Mouse (Mus musculus) E14TG2a.4 (cell line): ENCODE measurements around the gene Psmd4.

Experiments used
- CTCF ChIP-seq: conservative IDR thresholded peaks from 2 replicates; pipeline ENCODE4 v1.5.1; 2014; ENCODE audit warnings: low read length
- NANOG ChIP-seq: IDR thresholded peaks from 2 replicates; pipeline ENCODE4 v1.6.1; 2014; ENCODE audit warnings: borderline replicate concordance, low read length, mixed read lengths
- POU5F1 ChIP-seq: IDR thresholded peaks from 2 replicates; pipeline ENCODE4 v1.6.1; 2014; ENCODE audit warnings: low read length, borderline replicate concordance

DNA sequence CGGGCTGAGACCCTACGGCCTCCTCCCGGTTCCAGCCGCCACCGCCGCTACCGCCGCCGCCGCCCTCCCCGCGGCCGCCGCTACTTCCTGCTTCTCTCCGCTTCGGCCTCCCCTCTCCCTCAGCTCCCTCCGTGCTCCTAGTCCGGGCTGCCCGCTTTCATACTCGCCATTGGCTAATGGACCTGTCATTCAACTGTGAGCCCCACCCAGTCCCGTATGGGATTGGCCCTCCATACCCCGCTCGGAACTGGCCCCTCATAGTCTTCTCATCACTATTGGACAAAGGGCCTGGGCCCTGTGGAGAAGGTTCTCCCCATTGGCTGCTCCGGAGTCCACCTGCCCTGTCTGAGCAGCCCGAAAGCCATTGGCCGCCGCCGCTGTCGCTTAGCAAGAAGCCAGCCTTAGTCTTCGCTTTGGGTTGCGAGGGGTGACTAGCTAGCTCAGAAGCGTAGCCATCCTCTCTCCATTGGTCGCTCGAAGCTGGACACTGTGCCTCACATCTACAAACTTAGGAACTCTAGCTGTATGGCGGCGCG lies 27.0 kb downstream of the Psmd4 start, which contains the start of gene Zfp687:
- TF ChIP-seq CTCF (no peak), POU5F1 (no peak), NANOG (no peak)
